Mouse (Mus musculus) layer of hippocampus, adult 2 months (tissue): ENCODE measurements around the gene Arhgef33. TPM values are rescaled to one million over a fixed set of nuclear protein-coding genes. Genes with fewer than 3 reads are reported as not detected.
A peak's percentile ranks its signal among the peaks of the same experiment; 100 is the strongest.
"Not testable (repeated sequence)": the region's sequence is repeated elsewhere in the genome, so short reads cannot be mapped to it uniquely, and the experiment has no call there.

Experiments used
- DNase-seq, 2 experiments: peaks; one replicate each; pipeline ENCODE4 v3.0.0; 2022; ENCODE audit warnings: low spot score in 2 of 2
- H3K27ac ChIP-seq: fragments of 200-600 bp; 2 replicates; pipeline ENCODE4 v1.8.1; 2022
- H3K4me3 ChIP-seq: fragments of 200-600 bp; 2 replicates; pipeline ENCODE4 v1.8.1; 2022; ENCODE audit warnings: mild to moderate bottlenecking
- CTCF ChIP-seq: fragments of 200-600 bp; conservative IDR thresholded peaks from 2 replicates; pipeline ENCODE4 v1.8.1; 2022; ENCODE audit warnings: antibody characterized with exemption, mild to moderate bottlenecking, moderate library complexity
- long read RNA-seq, 2 experiments: library from polyadenylated mRNA; stranded (forward); transcript quantifications; one replicate each; pipeline ENCODE4 v2.0.0; 2021; ENCODE audit warnings: borderline mapping rate in 2 of 2
- total RNA-seq, 2 experiments: library from RNA; stranded (reverse); gene quantifications; 2 replicates each; pipeline ENCODE4 v1.2.3; 2021

Arhgef33 gene
- total RNA-seq, result 1 to 10 TPM; 2.8 to 5.3 TPM
- long read RNA-seq, experiment 1, partial matches to known transcripts, result 0 of 4 reads
- long read RNA-seq, experiment 1, other reads (novel, unspliced or antisense), result 4 of 4 reads
- long read RNA-seq, experiment 2, partial matches to known transcripts, result 1 of 4 reads
- long read RNA-seq, experiment 2, other reads (novel, unspliced or antisense), result 3 of 4 reads

- no peak within 1 kb of the TSS for H3K27ac ChIP-seq
- no peak within 1 kb of the TSS for H3K4me3 ChIP-seq
- TF ChIP-seq CTCF, result no peak
- no peak for DNase-seq
Measured at GRCm38 (mm10) chr17:80307251-80307650, at the start of gene Arhgef33. Arhgef33 (plus strand) TSS chr17:80307407.

DNA sequence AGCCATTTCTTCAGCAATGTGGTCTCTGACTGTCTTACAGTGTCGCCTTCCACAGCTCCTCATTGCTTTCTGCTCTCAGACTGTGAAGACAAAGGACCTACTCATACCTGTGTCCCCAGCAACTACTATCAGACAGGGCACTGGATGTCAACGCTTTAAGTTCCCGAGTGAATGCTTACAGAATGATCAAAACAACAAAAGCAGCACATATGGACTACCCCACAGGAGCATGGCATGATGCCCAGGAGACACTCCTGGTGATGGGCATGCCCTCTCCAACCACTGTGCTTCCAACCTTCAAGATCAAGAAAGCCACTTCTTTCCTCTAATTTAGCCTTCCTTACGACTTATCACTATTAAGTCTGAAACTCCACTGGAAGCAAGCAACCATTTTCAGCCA lies 40.1 kb upstream of the Arhgef33 start:
- TF ChIP-seq CTCF, result no peak
- DNase-seq, result no peak

DNA sequence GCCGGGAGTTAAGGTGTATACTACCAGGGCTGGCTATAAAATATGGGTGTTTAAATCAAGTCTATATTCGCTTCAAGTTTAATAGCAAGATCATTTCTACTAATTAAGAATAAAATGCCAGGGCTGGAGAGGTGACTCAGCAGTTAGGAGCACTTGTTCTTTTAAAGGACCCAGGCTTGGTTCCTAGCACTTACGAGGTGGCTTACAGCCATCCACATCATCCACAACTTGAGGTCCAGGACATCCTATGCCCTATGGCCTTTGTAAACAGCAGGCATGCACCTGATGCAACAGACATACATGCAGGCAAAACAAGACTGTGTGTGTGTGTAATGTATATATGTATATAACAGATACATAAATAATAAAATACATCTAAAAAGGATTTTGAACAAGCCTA lies 39.1 kb upstream of the Arhgef33 start:
- Histone ChIP-seq H3K4me3 (no peak overlapping the region), H3K27ac (no peak overlapping the region)
- DNase-seq, result no peak
- TF ChIP-seq CTCF, result no peak

More for the DNA sequence above, 40.1 kb upstream of the Arhgef33 start:
- Histone ChIP-seq H3K4me3 (no peak overlapping the region), H3K27ac (no peak overlapping the region)

GRCm38 (mm10) chr17:80270622-80271021 lies 36.6 kb upstream of the Arhgef33 start:
- H3K27ac ChIP-seq, H3K4me3 ChIP-seq, DNase-seq: not testable (repeated sequence)

DNA sequence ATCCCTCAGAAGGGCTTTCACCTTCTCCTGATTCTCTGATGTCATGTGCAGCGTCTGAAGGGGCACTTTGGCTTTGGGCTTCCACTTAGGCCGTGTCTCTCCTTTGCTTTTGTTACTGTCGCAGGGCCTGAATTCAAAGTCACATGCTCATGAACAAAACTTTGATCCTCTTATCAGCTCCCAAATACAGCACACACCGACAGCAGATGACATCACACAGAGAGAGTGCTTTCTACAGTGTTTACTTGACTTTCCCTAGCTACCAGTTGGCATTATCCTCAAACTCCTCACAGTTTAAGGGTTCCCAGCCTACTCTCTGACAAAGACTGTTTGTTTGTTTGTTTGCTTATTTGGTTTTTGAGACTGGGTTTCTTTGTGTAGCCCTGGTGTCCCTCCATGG lies 29.0 kb upstream of the Arhgef33 start:
- no peak for TF ChIP-seq CTCF
- no peak for DNase-seq
- no peak overlapping the region for H3K4me3 ChIP-seq
- no peak overlapping the region for H3K27ac ChIP-seq

GRCm38 (mm10) chr17:80279340-80280070 lies 27.7 kb upstream of the Arhgef33 start:
- no peak for TF ChIP-seq CTCF
- Histone ChIP-seq H3K4me3 (no peak overlapping the region), H3K27ac (no peak overlapping the region)
- DNase-seq, result no peak

DNA sequence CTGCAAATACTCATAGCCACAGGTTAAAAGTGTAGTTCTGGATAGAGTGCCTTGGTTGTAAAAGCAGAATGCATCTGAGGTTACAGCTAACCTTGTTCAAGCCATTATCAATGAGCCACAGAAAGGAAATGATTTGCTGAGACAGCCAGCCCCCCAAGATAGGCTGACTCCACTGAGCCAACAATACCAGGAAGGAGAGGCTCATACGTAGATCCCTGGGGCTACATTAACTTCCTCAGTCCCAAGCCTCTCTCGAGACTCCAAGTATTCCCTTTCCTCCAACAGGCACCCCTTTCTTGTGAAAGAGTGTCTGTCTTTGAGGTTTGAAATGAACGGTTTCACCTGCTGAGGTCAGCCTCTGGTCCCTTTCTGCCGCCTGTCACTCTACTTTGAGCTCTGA lies 22.8 kb upstream of the Arhgef33 start:
- DNase-seq, result no peak
- TF ChIP-seq CTCF, result no peak
- Histone ChIP-seq H3K27ac (no peak overlapping the region), H3K4me3 (no peak overlapping the region)

DNA sequence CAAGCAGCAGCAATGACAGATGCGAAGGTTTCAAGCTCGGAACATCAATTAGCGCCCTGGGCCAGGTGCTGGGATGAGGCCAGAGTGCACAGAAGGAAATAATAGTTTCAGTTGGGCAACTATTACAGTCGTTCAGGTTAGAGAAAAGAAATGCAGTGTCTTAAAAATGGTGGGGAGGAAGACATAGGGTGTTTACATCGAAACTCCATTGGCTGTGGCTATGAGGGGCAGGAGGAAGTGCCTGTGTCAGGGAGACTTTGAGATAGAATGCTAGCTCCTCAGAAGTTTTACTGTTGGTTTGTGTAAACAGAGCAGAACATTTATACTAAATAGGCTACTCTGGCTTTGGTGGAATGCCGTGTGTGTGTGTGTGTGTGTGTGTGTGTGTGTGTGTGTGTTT lies 19.2 kb upstream of the Arhgef33 start:
- Histone ChIP-seq H3K27ac (no peak overlapping the region), H3K4me3 (no peak overlapping the region)
- DNase-seq, result no peak
- TF ChIP-seq CTCF, result no peak

DNA sequence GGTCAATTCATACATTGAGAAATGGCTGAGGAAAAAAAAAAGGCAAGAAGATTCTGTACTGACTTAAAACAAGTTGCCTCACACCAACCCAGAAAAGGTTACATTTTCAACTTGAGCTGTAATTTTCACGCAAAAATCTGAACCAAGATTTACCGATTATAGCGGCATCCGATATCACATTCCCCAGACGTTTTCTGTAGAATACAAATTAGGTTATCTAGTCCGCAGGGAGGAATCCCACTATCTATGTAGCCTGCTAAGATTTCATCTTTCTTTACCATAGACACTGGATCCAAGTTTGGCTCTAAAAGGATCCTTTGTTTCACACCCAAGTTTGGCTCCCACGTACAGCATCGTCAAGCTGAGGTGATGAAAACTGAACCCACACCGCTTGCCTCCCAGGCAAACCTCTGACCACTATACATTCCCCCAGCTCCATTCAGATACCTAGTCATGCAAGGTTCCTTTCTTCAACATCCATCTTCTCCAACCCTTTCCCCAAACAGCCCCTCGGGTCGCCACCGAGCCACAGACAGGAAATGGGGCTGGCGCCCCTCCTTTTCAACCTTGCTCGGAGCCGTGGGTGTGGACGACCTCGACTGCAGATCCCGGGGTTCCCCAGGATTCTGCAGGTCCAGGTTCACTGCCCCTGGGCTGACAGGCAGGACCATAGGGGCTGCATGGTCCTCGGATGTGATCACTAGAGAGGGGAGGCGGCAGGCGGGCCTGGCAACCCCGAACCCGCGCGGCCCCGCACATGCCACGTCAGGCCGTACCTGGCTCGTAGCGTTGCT lies 17.7 kb upstream of the Arhgef33 start:
- no peak for TF ChIP-seq CTCF
- Histone ChIP-seq H3K27ac (peak overlapping the region; percentile 93), H3K4me3 (peak overlapping the region; percentile 93)
- peak in 1 of 2 experiments; percentile 20 for DNase-seq

- H3K4me3 ChIP-seq, result peak within 1 kb of the TSS; percentile 93
- DNase-seq, result peak; percentile 97 to 99
- TF ChIP-seq CTCF, result no peak
- H3K27ac ChIP-seq, result peak within 1 kb of the TSS; percentile 93
Measured at GRCm38 (mm10) chr17:80290074-80290657, 17.0 kb upstream of the Arhgef33 start, which contains the start of the genes Morn2 and Dhx57. Morn2 (plus strand) TSS chr17:80290203. Dhx57 (minus strand) TSS chr17:80290476.

- H3K4me3 ChIP-seq, result peak overlapping the region; percentile 93
- DNase-seq, result peak; percentile 44 to 53
- TF ChIP-seq CTCF, result peak; percentile 88
- peak overlapping the region; percentile 93; the same call in 1 of the 2 replicates for H3K27ac ChIP-seq
Measured at GRCm38 (mm10) chr17:80291148-80291547, 16.1 kb upstream of the Arhgef33 start.

DNA sequence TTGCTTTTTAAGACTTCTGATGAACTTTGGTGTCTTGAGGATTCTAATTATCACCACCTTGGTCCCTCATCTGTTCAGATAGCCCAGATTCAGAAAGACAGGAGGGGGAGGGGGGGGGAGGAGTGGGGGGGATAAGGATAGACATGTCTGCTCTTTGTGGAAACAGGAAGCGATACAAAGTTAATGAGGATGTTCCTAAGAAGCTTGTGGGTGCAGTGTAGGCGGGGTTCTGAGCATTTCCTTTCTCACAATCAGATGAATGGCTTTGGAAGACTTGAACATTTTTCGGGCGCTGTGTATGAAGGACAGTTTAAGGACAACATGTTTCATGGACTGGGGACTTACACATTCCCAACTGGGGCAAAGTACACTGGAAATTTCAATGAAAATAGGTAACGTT lies 11.9 kb upstream of the Arhgef33 start:
- no peak overlapping the region for H3K27ac ChIP-seq
- TF ChIP-seq CTCF, result no peak
- no peak overlapping the region for H3K4me3 ChIP-seq
- DNase-seq, result no peak

DNA sequence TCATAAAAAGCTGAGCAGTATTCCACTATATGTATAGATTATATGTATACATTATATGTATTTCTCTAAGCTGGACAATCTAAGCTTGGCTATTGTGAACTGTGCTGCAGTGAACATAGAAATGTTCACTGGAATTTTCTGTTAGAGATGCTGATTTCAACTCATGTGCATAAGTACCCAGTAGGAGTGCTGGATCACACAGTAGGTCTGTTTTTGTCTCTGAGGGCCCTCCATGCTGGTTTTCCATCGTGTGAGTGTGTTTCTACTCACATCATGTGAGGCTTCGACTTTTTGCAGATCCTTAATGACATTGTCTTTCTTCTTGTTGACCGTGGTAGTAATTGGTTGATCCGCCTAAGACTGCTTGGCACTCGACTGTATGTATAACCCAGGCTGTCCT lies 8.4 kb upstream of the Arhgef33 start:
- no peak overlapping the region for H3K4me3 ChIP-seq
- no peak overlapping the region for H3K27ac ChIP-seq
- TF ChIP-seq CTCF, result no peak
- no peak for DNase-seq
